Mouse (Mus musculus) large intestine, adult 2 months (tissue): ENCODE data around the gene Rpain. TPM values are rescaled to one million over a fixed set of nuclear protein-coding genes. Genes with fewer than 3 reads are reported as not detected.

Experiments used
- DNase-seq: peaks from one replicate; pipeline ENCODE4 v3.0.0-alpha.2; 2012; ENCODE audit warnings: low read depth, low spot score
- WGBS: fragments of 180-500 bp; shearing (Covaris S2); methylation state at CpG from one replicate; pipeline ENCODE4 v1.1.7; 2018; 5-methylcytosine and 5-hydroxymethylcytosine counted together
- polyA plus RNA-seq: library from polyadenylated mRNA; depleted of rRNA; stranded (reverse); fragments of >200 nt; gene quantifications from 2 replicates; pipeline ENCODE4 v1.2.3, GENCODE M21; 2012; rRNA removed

Rpain gene
- polyA plus RNA-seq = 24.4 and 28.0 TPM in 2 replicates

DNA sequence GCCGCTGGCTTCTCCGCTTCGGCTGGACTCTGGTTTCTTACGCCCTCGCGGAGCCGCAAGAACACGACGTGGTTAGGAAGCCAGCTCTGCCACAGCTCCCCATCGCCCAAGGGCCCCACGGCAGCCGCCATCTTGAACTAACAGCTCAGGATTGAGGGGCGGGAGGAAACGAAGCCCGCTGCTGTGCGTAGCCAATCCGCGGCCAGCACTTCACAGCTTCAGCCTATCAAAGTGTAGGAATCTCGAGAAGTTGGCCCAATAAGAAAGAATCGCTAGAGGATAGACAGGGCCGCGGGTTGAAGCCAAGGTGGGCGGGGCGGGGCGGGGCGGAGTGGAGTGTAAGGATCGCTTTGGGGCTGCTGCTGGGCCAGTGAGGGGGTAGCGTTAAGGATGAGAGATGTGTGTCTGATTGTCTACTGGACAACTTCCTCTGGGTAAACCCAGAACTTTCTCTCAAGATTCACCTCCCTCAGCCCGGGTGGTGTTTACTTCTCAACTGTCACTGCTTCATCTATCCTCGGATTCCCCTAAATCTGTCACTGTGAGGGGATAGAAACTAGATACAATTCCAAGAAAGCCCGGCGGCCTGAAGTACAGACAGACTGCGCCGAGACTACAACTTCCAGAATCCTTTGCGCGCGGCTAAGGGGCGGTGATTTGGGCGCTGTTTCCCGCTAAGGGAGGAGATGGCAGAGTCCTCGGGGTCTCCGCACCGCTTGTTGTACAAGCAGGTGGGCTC, at the start of gene Rpain, which contains the start of gene Nup88:
TSS of gene Rpain (plus strand) at position 393 of the 739 bp plus-strand sequence.
TSS of gene Nup88 (minus strand) at position 153 of the 739 bp plus-strand sequence.
- DNase-seq = peak; percentile 92
- WGBS = under 1% methylated on average over 43 of the region's 43 CpGs

DNA sequence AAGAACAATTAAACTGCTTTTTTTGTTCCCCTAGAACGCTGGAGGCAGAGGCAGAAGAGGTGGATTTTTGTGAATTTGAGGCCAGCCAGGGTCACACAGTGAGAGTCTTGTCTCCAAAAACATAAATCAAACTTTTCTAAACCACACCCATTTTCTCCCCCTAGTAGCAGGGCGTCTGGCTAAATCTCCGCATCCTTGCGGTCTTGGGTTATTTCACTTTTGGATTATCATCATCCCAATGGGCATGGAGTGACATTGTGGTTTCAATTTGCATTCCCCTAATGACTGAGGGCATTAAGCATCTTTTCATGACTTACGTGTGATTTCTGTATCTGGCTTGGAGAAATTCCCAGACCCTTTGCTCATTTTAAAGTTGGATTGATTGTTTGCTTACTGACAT, 38.6 kb upstream of the Rpain start:
- WGBS = 81% methylated on average over 5 of the region's 5 CpGs
- no peak for DNase-seq

DNA sequence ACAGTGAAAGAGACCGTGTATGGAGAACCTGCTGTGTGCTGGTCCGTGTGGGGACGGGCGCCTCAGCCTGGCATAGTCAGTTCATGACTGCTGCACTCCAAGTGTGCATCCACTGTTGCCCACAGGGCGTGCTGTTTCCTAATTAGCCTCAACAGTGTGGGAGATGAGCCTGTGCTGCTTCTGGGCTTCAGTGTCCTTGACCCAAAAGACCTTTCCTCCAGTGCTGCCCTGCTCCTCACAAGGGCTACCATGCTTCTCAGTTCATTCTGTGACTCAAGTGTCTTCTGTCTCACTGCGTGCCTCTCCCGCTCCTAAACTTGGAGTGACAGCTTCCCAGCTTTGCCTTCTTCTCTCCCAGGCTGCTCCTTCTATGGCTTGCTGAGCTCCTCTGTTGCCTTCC, 34.7 kb upstream of the Rpain start:
- no peak for DNase-seq
- WGBS = 94% methylated on average over 7 of the region's 7 CpGs

DNA sequence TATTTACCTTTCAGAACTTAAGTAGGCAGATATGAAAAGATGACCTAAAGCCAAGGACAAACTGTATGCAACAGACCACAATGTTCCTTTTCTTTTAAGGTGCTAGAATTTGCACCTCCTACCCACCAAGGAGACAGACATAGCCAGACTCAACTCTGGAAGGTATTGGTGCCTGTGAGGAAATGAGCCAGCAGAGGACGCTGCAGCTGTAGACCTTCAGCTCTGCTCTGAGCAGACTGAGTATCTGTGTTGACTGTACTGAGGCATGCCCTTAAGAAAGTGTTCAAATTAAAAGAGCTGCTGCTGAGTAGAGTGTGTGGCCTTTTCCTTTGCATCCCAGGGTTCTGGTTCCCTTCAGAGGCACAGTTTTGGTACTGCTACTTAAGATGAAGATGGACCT, 27.4 kb upstream of the Rpain start:
- 88% methylated on average over 1 of the region's 1 CpGs for WGBS
- DNase-seq = no peak

DNA sequence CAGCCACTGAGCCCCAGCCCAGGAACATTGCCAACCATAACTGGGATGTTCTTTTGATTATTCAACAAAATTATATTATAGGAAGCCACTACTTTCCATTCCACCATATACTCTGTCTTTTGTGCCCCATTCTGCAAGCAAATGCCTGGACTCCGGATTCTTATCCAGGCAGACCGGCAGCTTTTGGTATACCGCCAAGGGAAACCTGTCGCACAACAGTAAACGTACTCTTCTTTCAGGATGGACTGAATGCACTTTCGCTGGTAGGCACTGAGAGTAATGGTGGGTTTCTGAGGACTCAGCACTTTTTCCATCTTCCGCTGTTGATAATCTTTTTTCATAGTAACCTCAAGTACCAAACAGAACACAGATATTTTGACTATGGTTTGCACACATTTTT, 26.4 kb upstream of the Rpain start:
- WGBS = 87% methylated on average over 7 of the region's 7 CpGs
- DNase-seq = no peak

DNA sequence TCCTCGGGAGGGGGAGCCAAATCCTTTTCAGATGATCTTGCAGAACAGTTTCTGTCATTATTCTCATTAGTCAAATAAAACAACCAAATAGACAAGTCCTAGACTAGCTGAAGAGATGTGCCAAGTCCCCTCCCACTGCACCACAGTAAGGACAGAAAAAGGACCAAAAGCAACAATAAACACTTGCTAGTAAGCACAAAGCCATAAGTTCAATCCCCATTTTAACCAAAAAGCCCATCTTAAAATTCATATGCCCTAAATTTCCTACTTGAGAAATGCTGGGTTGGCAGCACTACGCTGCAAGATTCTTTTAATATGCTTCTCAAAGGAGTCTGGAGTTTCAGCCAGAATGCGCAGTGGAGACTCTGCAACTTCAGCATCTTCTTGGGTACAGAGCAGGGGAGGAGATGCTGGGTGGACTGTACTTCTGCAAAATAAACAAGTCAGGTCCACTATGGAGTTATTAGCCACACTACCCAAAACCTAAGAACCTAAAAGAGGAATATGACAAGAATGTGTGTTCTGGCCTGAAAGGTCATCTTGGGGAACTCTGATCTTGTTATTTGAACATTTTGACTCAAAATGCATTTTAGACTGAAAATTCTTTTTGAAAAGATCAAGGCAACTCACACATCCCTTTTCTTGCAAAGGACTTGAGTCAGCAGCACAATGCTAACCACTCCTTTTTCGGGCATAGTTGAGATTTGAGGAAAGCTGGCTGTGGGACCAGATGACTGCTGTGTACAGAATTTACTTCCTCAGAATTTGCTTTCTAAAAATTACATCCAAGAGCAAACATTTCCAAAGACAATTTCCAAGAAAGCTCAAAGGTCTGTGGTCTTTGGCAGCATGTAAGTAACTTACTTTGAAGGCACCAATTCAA, 24.8 kb upstream of the Rpain start:
- WGBS = 77% methylated on average over 4 of the region's 4 CpGs
- DNase-seq = no peak

DNA sequence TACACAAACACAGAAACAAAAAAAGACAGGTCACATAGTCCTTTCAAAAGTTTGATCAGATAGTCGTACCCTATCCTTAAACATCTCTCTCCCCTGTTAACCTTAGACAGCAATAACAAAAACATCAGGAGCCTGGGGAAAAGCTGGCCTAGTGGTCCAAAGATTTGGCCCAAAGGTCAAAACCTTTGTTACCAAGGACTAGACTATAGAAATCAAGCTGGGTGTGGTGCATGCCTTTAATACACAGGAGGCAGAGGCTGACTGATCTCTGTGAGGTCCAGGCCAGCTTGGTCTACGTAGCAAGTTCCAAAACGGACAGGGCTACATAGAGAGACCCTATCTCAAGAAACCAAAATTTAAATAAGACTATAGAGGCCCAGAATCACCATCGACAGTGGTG, 15.3 kb upstream of the Rpain start:
- no peak for DNase-seq
- 96% methylated on average over 4 of the region's 4 CpGs for WGBS

DNA sequence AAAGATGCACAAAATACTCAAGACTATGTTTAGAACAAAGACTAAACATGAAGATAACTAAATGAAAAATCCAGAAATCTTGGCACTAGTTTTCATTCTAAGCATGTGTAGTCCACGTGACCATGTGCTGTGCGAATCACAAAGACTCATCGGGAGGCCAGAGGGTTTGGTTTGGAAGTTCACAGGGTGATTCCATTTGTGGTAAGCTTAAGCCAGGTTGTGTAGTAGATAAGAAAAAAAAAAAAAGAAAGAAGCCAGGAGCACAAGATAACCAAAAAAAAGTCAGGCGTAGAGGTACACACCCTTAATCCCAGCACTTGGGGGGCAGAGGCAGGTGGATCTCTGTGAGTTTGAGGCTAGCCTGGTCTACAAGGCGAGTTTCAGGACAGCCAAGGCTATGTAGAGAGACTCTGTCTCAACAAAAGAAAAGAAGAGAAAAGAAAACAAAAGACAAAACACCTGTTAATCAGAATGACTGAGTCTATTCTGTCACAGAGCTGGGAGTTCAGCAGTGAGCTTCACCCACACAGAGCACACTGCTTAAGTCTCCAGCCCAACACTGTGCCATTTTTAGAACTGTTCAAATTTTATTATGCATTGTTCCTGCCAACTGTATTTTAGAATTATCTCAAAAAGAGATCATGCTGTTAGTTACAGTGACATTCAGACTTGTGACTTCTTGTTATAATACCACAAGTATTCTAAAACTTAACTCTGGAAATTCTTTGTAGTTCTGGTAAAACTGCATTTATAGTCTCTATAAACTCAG, 9.0 kb upstream of the Rpain start:
- 93% methylated on average over 5 of the region's 5 CpGs for WGBS
- DNase-seq = no peak

DNA sequence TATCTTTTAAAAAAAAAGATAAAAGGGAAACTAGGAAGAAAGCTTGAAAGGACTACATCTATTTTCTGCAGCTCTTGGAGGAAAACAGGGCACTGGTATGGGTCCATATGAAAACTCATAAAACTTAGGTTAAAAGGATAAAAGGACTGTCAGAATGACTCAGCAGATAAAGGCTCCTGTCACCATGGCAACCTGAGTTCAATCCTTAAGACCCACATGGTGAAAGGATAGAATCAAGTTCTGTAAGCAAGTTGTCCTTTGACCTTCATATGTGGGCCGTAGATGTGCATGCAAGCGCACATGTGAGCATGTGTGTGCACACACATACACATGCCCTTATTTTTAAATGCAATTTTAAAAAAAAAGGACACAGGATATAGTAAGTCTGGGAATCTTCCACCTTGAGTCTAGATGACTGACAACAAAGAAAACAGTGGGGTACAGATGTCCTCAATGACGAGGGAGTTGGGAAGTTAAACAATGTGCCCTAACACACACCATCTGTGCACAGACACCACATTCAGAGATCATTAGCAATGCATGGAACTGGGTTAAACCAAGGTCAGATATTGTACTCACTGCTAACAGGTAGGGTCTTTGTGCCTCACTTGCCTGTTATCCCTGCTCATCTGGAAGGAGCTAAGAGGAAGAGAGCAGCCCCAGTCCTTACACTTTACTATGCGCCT, 5.6 kb upstream of the Rpain start:
- DNase-seq = no peak
- 81% methylated on average over 4 of the region's 4 CpGs for WGBS

DNA sequence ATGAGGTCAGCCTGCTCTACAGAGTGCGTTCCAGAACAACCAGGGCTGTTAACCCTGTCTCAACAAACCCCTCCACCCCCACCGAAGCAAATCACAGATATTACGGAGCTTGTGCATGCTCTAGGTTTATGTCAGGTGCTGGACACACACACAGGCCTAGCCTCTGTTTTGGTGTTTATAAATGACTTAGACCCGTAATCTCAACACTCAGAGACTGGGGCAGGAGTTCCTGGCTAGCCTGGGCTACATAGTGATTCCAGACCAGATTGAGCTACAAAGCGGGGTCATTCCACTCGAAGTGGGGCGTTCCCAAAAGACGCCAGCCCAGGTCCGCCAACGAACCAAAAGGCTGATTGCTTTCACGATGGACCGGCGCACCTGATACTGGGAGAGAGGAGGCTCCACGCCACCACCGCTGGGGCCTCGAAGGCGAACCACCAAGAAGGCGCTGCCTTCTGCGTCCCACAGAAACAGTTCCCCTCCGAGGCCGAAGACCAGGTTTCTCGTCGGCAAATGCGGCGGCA, 680 bp upstream of the Rpain start:
- DNase-seq = peak; percentile 7
- WGBS = under 1% methylated on average over 25 of the region's 25 CpGs

DNA sequence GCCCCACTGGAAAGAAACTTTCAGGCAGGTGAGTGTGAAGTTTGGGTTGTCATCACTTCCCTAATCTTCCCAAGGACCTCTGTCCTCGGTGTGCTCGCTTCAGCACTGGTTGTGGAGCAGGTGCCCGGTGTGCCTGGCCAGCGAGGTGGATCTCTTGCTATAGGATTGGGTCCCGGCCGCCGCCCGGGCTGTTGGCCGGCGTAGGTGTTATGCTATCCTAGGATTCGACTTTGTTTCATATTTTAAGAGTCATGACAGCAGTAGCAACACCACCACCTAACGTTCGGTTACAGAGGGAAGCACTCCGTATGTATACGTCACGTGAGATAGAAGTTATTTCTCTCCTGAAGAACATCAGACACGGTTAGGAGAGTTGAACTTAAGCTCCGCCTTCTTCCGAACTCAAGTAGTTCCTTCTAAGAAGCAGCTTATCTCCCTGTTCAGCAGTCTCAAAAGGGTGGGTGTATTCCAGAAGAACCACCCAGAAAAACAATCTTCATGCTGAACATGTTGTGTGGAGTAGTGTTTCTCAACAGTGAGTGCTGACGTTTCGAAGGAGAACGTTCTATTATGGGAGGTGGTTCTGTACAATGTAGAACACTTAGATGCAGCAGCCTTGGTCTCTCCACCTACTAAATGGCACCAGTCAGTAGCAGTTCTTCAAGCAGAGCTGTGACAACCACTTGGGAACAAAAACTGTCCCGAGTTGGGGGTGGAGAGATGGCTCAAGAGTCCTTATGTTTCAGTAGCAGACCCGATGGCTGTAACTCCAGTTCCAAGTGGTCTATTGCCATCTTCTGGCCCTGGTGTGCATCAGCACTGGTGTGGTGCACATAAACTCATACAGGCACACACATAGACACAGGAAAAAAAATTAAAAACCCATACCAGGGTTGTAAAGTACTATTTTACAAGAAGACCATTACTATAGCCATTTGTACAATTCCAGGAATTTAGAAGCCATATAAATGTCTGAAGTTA, 837 bp downstream of the Rpain start:
- peak; percentile 48 for DNase-seq
- WGBS = 12% methylated on average over 24 of the region's 24 CpGs

DNA sequence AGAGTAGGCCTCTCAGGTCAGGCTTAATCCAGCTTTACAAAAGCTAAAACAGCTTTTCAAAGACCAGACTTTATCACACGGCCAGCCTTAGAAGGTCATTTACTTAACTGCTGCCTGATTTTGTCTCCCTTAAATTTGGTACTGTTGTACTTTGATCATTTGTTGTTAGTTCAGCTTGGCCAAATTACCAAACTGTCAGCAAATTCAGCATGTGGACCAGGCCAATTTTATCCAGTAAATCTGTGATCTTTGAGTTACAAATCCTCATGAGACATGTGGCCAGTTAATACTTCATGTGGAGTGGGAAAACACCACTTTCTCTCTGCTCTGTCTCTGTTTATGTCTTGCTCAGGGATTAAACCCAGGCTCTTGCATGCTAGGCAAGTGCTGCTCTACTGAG, 2.6 kb downstream of the Rpain start:
- 64% methylated on average over 1 of the region's 1 CpGs for WGBS

DNA sequence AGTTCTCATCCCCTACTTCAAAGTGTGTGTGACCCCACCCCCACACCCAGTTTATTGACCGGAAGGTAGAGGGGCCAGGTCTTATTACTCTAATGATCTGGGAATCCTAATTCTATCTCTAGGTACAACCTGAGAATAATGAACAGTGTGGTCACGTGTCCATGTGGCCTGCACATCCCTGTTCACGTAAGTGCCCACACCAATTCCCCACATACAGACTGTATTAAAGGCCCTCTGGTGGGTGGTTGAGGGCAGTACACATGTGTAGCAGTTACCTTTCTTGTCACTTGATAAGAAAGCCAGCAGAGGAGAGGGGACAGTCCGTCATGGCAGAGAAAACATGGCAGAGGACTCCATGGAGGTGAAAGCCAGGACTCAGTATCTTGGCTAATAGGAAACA, 3.9 kb downstream of the Rpain start:
- 65% methylated on average over 4 of the region's 4 CpGs for WGBS
- DNase-seq = no peak

More for the DNA sequence above, 2.6 kb downstream of the Rpain start:
- DNase-seq = no peak

DNA sequence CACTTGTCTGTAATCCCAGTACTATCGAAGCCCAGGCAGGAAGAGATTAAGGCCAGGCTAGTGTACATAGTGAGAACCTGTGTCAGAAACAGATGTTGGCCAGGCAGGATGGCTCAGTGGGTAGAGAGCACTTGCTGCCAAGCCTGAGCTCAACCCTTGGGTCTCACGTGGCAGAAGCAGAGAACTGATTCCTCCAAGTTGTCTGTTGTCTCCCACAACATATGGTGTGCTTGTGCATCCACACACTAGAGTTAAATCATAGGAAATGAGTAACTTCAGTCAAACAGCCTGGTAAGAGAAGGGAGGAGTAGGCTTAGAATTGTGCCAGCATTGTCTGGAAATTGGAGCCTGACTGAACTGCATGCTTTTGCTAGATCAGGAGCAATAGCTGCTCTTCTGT, 5.2 kb downstream of the Rpain start:
- 71% methylated on average over 2 of the region's 2 CpGs for WGBS
- DNase-seq = no peak

DNA sequence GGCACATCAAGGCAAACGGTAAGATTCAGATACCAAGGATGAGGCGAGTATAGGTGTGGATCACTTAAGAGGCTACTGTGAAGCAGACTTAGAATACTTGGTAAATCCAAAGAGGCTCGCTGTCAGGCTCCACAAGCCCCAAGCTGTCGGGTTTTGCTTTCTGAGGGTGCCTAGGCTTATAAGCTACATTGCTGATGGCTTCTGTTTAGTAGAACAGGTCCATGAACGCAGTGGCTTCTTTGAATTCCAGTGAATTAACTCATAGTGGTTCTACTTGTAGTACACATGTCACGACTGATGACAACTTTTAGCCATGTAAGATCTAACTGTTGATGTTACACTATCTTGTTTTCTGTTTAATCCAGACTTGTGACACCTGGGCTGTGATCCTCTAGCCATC, 7.3 kb downstream of the Rpain start:
- no peak for DNase-seq
- WGBS = 83% methylated on average over 6 of the region's 6 CpGs

DNA sequence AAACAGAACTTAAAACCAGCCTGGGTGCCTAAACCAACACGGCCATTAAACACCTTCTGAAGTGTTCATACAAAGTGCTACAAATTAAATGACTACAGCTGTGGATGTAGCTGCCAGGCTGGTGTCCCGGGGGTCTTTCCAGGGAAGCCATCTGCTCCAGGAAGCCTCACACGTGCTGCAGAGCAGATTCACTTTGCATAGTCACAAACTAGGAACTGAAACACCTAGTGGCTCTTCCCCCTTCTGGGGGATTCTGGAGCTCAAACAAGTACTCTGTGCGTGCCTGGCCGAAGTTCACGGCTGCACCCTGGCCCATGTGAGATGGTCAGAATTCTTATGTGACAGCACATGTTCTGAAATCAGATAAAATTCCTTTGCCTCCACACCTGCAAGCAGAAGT, 10.2 kb downstream of the Rpain start:
- 78% methylated on average over 6 of the region's 6 CpGs for whole genome bisulfite sequencing
- DNase-seq = no peak

DNA sequence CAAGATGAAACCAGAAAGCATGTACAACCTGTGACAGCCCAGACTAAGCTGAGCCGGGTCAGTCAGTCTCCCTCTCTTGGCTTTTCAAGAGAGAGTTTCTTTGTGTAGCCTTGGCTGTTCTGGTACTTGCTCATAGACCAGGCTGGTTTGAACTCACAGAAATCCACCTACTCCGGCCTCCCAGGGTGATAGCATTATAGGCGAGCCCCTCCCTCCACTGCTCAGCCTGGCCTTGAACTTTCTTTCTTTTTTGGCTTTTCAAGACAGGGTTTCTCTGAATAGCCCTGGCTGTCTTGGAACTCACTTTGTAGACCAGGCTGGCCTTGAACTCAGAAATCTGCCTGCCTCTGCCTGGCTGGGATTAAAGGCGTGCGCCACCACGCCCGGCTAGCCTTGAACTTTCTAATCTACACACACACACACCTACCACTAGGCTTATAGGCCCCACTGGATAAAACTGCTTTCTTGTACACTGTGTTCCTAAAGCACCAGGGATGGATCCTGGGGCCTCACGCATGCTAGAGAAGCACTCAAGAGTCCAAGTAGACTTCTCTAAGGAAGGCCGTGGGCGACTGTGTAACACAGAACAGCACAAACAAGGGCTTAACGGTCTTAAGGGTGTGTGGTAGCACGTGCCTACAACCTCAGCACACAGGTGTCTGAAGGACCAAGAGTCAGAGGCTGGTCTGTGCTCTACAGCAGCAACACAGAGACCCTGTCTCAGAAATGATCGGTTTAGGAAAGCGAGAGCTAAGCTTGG, 10.9 kb downstream of the Rpain start:
- DNase-seq = no peak
- WGBS = 89% methylated on average over 14 of the region's 14 CpGs

DNA sequence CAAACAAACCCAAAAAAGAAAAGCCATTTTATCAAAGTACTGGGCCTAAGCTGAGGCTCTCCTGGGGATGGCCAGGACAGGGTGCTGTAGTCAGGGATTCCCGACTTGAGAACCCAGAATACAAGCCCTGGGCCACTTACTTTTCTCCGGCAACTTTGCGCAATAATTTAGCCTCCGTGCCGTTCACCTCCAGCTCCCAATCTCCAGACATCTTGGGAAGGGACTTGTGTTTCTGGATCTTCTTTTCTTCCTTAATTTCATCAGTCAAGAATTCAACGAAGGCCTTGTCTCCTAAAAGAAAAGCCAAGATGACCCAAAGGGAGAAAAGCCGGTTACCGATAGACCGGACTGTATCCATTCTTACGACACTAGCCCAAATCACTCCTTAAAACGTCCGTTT, 12.0 kb downstream of the Rpain start:
- 5% methylated on average over 12 of the region's 12 CpGs for WGBS
- DNase-seq = no peak
